Mouse (Mus musculus) adrenal gland, postnatal 14 days (tissue): Measurements from ENCODE around the gene Ubr3. TPM values are rescaled to one million over a fixed set of nuclear protein-coding genes. Genes with fewer than 3 reads are reported as not detected.

Experiments
- DNase-seq: peaks from one replicate; pipeline ENCODE4 v3.0.0; 2021; ENCODE audit warnings: mixed read lengths
- long read RNA-seq, 2 experiments: library from polyadenylated mRNA; stranded (forward); transcript quantifications; one replicate each; pipeline ENCODE4 v2.0.0; 2021
- total RNA-seq: library from RNA; stranded (reverse); gene quantifications from 2 replicates; pipeline ENCODE4 v1.2.3, GENCODE M21; 2021

Ubr3 gene
- 67.5 and 74.4 TPM in 2 replicates for total RNA-seq
- long read RNA-seq, experiment 1, full-length matches to known transcripts: 3 of 15 reads
- long read RNA-seq, experiment 1, partial matches to known transcripts: 6 of 15 reads
- long read RNA-seq, experiment 1, other reads (novel, unspliced or antisense): 6 of 15 reads
- long read RNA-seq, experiment 2, full-length matches to known transcripts: 3 of 15 reads
- long read RNA-seq, experiment 2, partial matches to known transcripts: 1 of 15 reads
- long read RNA-seq, experiment 2, other reads (novel, unspliced or antisense): 11 of 15 reads

DNA sequence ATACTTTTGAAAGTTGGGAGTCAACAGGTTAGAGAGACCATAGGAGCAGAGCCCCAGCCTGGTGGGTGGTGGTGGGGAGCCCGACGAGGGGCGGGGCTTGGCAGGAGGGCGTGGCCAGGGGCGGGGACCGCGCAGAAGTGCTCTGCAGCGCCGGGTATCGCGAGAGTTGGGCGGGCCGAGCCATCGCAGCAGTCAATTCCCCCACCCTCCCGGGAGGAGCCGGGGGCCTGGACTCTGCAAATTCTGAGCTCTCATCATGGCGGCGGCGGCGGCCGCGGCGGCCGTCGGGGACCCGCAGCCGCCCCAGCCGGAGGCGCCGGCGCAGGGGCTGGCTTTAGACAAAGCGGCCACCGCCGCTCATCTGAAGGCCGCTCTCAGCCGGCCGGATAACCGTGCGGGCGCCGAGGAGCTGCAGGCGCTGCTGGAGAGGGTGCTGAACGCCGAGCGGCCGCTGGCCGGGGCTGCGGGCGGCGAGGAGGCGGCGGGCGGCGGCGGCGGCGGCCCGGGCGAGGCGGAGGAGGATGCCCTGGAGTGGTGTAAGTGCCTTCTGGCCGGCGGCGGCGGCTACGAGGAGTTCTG lies at the start of gene Ubr3:
TSS of gene Ubr3 (plus strand) at position 208 of the 579 bp plus-strand sequence.
- peak; percentile 99 for DNase-seq

DNA sequence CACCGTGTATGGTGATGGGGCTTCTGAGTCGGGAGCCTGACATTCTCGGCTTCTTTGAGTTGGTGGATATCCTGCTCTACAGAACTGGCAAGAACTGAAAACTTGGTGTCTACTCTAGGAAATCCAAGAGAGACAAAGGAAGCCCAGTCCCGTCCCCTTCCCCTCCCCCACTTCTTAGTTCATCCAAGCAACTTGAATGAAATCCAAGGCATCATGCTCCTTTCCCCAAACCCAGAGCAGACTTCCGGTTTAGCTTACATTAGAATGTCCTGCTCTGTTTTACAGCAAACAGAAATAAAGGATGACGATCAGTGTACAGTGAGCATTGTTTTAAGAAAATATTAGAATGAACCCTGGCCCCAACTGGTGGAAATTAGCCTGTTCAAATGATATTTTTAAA lies 47.8 kb upstream of the Ubr3 start:
- DNase-seq: no peak

DNA sequence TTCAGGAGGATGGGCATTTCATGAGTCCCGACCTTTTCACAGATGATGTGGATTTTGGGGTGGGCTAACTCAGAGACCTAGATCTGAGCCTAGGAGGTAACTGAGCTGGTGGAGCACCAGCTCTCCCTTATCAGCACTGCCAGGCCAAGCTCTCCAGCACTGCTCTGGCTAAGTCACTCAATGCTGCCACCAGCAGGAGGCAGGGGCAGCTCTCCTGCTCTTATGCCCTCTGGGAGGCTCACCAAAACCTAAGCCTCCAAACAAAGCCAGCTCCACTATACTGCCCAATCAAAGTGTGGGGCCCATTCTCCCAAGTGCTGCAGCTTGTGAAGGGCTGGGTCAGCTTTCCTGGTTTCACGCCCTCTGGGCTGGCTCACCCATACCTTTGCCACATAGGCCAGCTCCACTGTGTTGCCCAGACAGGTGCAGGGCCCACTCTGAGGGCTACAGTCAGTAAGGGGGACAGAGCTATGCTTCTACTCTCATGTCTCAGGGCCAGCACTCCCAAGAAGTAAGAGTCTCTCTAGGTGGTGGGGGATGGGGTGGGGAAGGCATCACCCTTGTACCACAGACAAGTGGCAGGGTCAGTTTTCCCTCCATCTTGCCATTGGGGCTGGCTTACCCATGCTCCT lies 45.5 kb upstream of the Ubr3 start:
- DNase-seq: peak; percentile 21

DNA sequence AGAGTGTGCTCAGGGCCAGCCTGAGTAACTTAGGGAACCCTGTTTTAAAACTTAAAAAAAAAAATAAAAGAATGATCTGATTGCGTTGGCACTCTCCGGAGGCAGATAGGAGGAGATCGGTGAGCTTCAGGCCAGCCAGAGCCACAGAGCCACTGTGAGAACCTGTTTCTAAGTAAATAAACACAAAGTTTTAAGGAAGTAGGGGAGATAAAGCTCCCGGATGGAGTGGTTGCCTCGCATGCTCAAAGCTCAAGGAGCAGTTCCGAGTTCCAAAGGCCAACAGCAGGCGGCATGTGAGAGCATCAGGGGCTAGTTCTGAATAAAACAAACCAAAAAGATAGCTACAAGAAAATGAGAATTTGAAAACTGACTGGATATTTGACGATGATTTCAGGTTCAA lies 40.7 kb upstream of the Ubr3 start:
- DNase-seq: no peak

DNA sequence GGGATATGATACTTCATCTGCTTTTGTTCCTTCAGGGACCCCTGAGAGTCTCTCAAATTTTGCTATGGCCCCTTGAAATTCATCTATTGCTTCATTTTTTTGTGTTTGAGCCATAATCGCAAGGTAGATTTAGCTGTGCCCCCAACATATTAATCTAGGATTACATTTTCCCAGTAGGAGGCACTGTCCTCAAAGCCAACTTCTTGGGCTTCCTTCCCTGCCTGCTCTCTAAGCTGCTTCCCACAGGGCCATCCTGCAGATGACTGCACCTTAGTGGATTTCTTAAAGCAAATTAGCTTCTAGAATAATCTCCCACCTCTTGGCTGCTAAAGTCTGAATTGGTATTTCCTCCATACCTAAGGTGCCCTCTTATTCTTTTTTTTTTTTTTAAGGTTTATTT lies 39.2 kb upstream of the Ubr3 start:
- DNase-seq: no peak

DNA sequence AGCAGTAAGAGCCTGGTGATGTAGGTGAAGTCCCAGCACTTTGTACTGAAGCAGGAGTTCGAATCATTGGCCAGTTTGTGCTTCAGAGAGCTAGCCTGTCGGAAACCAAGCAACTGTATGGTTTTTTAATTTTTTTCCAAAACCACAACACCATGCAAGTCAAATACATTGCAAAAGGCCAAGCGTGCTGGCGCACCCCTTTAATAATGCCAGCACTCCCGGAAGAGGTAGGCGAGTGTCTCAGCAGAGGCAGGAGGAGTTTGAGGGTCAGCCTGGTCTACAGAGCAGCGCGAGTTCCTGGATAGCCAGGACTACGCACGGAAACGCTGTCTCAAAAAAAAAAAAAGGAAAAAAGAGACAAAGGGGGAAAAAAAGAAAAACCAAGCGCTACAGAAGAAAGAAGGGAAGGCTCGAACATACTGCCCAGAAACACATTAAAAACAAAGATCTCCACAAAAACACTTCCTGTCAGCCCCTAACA lies 36.0 kb upstream of the Ubr3 start:
- peak; percentile 36 for DNase-seq

DNA sequence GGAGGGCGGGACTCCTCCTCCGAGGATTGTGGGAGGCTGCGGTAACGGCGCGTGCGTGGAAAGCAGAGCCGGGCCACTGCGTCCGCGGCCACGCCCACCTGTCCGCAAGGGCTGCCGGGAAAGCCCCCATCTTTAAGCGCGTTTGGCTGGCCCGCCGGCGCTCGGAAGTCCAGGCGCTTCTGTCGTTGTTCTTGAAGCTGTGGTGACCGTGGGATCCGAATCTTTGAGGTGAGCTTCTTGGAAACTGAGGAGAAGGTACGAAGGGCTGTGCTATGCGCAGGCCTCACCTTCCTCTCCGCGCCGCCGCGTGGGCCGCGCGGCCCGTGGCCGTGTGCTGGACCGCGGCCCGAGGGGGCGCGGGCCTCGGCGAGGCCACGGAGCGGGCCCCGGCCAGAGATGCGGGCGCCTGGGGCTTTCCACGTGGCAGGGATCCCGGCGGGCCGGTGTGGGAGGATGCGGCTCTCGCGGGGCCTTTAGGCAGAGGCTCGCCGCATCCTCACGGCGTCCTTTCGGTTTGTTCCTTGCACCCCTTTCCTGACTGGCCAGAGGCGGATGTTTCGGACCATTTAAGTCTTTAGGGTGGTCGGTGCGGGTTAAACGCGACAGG lies 35.5 kb upstream of the Ubr3 start, which contains the start of gene Ssb:
TSS of gene Ssb (plus strand) at position 78 of the 607 bp plus-strand sequence.
- peak; percentile 97 for DNase-seq

DNA sequence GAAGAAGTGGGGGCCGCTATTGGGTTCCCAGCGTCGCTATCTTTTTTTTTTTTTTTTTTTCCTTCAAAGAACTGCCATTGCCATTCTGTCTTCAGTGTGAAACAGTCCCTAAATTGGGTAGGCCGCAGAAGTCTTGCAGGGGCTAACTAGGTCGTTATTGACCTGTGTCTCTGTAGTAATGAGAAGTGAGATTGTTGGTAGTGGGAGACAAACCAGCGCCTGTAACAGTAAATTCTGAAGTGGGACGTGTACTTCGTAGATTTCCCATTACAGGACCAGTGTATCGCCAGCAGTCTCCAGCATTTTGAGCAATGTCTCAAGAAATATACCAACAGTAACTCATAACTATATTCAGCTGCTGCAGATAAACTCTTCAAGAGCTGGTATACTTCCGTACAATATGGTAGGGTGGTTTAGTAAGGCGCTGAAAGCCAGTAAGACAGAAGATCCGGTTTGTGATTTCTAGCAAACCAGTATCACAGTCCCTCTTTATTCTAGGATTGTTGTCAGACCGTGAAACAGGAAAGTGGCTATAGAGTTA lies 34.9 kb upstream of the Ubr3 start:
- DNase-seq: no peak

DNA sequence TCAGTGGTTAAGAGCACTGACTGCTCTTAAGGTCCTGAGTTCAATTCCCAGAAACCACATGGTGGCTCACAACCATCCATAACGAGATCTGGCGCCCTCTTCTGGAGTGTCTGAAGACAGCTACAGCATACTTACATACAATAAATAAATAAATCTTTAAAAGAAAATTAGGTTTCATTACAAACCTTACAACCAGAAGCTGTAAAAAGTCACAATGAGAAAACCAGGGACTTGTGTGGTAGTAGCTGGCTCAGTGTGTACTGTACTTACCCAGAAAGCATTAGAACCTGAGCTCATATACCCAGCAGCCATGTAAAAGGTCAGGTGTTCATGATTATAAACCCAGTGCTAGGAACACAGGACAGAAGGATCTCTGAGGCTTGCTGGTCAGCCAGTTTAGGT lies 13.1 kb upstream of the Ubr3 start:
- DNase-seq: no peak

DNA sequence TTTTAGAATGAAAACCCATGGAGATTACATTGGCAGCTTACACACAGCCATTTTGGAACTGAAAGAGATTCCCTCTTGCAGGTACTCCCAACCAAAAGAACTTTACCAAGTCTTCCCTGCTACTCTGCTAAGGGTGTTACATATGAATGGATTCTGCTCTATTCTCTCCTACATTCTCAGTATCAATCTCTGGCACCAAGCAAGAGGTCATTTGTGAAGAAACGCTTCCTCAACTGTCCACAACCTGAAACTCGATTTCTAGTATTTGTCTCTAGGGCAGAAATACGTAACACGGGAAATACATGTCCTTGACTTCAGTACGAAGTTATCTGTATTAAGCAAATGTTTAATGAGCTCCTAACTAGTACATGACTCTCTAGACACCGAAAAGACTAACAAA lies 12.5 kb upstream of the Ubr3 start:
- DNase-seq: no peak

DNA sequence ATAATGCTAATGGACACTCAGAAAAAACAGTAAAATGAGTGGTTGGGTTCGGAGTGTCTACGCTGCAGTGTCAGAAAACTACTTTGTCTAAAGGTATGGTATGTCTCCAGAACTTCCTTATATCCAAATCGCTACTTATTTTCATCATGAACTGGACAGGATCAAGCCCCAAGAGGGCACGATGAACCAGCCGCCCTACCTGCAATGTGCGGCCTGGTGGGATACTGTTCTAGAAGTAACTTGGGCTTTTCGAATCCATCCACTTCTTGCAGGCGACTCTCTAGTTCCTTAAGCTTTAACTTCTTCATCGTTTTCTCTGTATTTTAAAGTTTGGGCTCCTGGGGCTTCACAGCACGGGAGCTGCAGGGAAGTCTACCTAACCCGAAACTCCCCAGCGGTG lies 12.0 kb upstream of the Ubr3 start:
- no peak for DNase-seq

DNA sequence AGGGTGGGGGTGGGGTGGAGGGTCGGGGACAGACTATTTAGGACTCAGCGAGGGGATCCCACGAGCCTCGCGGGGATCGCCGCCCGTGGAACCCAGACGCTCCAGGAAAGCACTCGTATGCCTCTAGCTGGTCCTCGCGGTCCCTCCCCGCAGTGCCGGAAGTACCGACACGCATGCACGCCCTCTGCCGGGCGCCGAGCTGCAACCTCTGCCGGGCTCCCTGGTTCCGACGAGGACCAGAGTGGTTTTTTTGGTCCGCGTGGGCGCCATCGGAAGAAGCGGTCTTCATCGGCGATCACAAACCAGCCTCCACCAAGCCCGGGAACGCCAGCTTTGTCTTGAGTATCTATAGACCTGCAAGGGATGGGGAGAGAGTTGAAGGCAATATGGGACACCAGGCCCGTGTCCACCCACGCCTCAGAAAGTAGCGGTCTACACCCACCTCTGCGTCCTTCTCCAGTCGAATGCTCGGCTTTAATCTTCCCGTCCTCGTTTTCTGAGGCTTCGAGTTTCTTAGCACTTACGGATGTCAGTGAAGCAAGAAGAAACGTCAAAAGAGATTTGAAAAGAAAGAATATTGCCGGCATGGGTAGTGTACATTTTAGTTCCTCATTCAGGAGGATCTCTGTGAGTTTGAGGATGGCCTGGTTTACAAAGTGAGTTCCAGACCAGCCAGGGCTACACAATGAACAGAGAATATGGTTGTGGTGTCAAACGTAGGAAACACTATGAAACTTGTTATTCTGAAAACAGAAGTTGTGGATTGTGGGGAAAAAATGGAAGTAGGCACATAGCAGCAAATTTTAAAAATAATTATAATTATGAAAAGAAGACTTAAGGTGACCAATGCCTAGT lies 11.4 kb upstream of the Ubr3 start, which contains the start of gene Mettl5:
TSS of gene Mettl5 (minus strand) at position 165 of the 855 bp plus-strand sequence.
- DNase-seq: peak; percentile 95

DNA sequence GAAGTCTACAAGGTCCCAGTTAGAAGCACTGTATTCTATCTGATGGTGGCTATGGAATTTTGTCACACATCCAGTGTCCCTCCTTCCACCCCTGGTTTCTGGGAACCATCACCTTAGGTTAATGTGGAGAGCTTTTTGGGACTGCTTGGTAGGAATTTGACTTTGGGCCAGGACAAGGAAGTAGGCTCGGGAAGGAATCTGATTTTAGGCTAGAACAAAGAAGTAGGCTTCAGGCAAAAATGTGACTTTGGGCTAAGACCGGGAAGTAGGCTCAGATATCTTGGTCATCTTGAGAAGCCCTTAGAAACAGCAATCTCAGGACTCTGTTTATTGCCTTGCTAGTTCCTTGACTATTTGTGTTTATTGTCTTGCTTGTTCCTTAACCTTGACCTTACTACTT lies 8.1 kb upstream of the Ubr3 start:
- DNase-seq: no peak

DNA sequence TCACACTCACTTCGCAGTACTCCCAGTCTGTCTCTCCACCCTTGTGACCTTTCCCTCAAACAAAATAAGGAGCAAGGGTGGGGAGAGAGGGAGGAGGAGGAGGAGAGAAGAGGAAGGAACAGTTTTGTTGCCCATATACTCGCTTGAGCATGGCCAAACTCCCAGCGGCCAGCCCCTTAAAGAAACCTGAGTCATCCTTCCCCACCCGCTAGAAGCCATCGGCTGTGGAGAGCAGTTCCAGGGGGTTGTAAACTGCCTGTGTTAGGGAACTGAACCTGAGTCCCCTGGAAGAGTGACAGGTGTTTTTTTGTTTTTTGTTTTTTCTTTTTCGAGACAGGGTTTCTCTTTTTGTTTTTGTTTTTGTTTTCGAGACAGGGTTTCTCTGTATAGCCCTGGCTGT lies 6.2 kb upstream of the Ubr3 start:
- no peak for DNase-seq

DNA sequence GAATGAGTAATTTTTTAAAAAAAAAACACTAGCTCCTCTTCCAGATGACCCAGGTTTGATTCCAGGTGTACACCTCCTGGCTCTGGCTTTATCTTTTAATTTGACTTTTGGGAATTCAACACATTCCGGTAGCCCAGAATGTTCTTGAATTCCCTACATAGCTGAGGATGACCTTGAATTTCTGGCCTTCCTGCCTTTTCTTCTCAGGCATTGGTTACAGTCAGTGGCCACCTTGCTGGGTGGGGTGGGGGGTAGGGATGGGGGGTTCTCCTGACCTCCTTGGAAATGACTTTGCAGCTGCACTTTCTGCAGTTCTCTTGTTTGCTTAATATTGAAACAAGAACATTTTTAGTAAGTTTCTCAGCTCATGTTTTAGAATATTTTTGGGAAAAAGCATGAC lies 3.9 kb upstream of the Ubr3 start:
- no peak for DNase-seq

DNA sequence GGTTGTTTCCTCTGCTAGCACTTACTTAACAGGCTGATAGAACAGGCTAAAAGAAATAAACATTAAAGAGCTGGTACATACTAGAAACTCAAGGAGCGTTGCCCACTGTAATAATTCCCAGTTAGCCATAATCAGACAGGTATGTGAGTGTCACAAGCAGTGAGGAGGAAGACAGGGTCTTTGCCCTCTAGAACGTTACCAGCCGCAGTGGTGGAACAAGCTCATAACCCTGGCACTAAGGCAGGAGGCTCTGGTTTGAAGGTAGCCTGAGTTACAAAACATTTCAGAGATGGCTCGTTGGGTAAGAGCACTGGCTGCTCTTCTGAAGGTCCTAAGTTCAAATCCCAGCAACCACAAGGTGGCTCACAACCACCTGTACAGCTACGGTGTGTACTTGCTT lies 3.2 kb upstream of the Ubr3 start:
- DNase-seq: no peak

DNA sequence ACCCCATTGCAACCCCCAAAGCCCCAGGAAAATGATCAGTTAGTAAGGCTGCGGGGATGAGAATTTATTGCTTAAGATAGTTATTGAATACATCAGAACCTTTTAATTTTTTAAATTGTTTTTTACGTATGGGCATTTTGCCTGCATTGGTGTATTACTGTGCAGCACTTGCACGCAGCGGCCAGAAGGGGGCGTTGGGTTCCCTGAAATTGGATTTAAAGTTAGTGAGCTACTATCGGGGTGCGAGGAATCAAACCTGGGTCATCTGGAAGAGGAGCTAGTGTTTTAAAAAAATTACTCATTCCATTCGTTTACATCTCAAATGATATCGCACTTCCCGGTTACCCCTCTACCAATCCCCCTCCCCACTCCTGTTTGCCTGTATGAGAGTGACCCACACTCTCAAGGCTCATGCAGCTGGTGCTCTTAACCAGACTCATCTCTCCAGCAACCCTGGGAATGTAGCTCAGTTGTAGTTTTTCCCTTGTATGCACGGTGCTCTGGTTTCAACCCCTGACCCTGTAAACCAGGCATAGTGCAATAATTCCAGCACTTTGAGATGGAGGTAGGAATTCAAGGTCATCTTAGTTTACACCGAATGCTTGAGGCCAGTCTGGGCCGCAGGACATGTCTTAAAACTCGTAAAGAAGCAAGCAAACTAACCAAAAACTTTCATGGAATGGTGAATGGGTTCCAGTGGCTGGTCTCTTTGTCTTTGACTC lies 1.4 kb upstream of the Ubr3 start:
- DNase-seq: peak; percentile 13

DNA sequence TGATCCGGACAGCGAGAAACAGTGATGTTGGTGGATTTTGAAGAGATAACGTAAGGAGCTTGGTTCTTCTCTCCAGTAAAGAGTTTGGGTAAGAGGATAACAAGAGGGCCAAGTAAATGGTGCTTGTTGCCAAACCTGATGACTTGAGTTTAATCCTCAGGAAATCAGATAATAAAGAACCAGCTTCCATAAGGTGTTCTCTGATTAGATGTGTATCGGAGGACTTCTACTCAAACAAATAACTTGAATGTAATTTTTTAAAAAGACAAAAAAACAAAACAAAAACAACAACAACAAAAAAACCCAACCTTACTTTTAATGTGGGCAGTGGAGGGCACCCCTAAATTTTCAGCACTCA lies 843 bp upstream of the Ubr3 start:
- no peak for DNase-seq

DNA sequence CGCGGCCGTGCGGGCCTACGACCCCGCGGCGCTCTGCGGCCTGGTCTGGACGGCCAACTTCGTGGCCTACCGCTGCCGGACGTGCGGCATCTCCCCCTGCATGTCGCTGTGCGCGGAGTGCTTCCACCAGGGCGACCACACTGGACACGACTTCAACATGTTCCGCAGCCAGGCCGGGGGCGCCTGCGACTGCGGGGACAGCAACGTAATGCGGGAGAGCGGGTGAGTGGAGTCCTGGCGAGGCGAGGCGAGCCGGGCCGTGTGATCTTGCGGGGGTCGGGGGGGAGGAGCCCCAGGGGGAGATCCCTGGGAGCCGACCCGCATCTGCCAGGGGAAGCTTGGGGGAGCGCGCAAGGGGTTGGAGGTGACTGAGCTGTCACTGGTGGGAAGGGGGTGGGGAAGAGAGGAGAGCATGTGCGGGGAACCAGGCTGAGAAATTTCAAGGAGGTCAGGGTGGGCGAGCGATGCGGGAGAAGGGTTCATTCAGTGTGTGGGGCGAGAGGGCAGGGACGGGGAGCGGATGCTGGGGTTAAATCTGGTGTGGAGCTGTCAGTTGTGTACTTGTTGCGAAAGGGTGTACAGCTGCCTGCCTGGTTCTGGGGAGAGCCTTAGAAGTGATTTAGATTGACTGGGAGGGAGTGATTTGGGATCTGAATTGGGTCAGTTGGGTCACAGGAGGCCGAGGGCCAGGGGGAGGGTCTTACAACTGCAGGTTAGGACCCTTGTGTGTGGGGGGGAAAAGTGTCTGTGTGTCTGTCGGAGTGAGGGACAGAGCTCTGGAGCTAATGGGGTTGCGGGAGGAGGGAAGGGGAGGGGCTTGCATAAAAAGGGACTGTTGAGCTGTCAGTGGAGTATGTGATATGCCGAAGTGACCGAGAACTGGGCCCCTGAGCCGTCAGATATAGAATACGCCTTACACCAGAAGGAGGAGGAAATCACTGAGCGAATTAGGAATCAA lies 851 bp downstream of the Ubr3 start:
- DNase-seq: peak; percentile 77

DNA sequence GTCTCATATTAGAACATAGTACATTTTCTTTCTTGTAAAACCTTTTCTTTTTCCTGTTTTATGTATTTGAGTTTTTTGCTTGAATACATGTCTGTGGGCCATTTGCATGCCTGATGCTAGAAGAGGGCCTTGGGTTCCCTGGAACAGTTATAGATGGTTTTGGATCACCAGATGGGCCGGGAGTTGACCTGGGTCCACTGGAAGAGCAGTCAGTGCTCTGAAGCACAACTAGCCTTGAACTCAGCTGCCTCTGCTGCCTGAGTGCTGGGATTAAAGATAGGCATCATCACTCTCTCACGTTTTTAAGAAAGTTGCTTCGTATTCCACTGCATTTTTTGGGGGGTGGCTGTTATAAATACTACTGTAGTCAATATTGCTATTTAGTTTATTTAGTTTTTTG lies 6.5 kb downstream of the Ubr3 start:
- no peak for DNase-seq
